Mouse (Mus musculus) CH12F3 (cell line): ENCODE measurements around the gene Tgm5.
"Not testable (repeated sequence)": the region's sequence is repeated elsewhere in the genome, so short reads cannot be mapped to it uniquely, and the experiment has no call there.

ENCODE experiments used
- in situ Hi-C: fragments of 300-500 bp; cut with MboI; formaldehyde crosslinking; loops from 2 replicates; pipeline ENCODE4 v1.14.3; 2020; ENCODE audit warnings: low sequenced_read_pairs

Tgm5 gene

GRCm38 (mm10) chr2:121085480-121086185, at the start of gene Tgm5:
TSS of gene Tgm5 (minus strand) at chr2:121085841.
- in situ Hi-C loops, result no loop called here

GRCm38 (mm10) chr2:121132822-121133221, 47.2 kb upstream of the Tgm5 start:
- in situ Hi-C loops, result no loop called here

GRCm38 (mm10) chr2:121128865-121129620, 43.4 kb upstream of the Tgm5 start:
- in situ Hi-C loops, result no loop called here

GRCm38 (mm10) chr2:121127536-121127935, 41.9 kb upstream of the Tgm5 start:
- in situ Hi-C loops, result no loop called here

- in situ Hi-C loops, result not testable (repeated sequence)
These were observed 40.7 kb upstream of the Tgm5 start for GRCm38 (mm10) chr2:121126302-121126701.

- in situ Hi-C loops, result no loop called here
These were observed 33.6 kb upstream of the Tgm5 start for GRCm38 (mm10) chr2:121119260-121119659.

GRCm38 (mm10) chr2:121115418-121115817, 29.8 kb upstream of the Tgm5 start:
- in situ Hi-C loops, result no loop called here

- in situ Hi-C loops, result no loop called here
These were observed 24.1 kb upstream of the Tgm5 start, which contains the start of gene Tgm7 for GRCm38 (mm10) chr2:121109695-121110094. TSS of gene Tgm7 (minus strand) at chr2:121109795.

- in situ Hi-C loops, result no loop called here
These were observed 20.3 kb upstream of the Tgm5 start for GRCm38 (mm10) chr2:121105940-121106339.

GRCm38 (mm10) chr2:121102051-121102450, 16.4 kb upstream of the Tgm5 start:
- in situ Hi-C loops, result no loop called here

GRCm38 (mm10) chr2:121089751-121090150, 4.1 kb upstream of the Tgm5 start:
- in situ Hi-C loops, result no loop called here

GRCm38 (mm10) chr2:121088507-121088906, 2.9 kb upstream of the Tgm5 start:
- in situ Hi-C loops, result no loop called here

GRCm38 (mm10) chr2:121082626-121083025, 3.0 kb downstream of the Tgm5 start:
- in situ Hi-C loops, result no loop called here

GRCm38 (mm10) chr2:121074747-121075146, 10.9 kb downstream of the Tgm5 start:
- in situ Hi-C loops, result no loop called here

- in situ Hi-C loops, result no loop called here
These were observed 13.8 kb downstream of the Tgm5 start for GRCm38 (mm10) chr2:121071871-121072270.

- in situ Hi-C loops, result no loop called here
These were observed 16.1 kb downstream of the Tgm5 start for GRCm38 (mm10) chr2:121069506-121069905.

GRCm38 (mm10) chr2:121067116-121067515, 18.5 kb downstream of the Tgm5 start:
- in situ Hi-C loops, result no loop called here

- in situ Hi-C loops, result no loop called here
These were observed 24.3 kb downstream of the Tgm5 start for GRCm38 (mm10) chr2:121061315-121061714.

- in situ Hi-C loops, result no loop called here
These were observed 27.6 kb downstream of the Tgm5 start for GRCm38 (mm10) chr2:121057997-121058396.

GRCm38 (mm10) chr2:121055915-121056314, 29.7 kb downstream of the Tgm5 start:
- in situ Hi-C loops, result no loop called here

GRCm38 (mm10) chr2:121054060-121054459, 31.6 kb downstream of the Tgm5 start:
- in situ Hi-C loops, result no loop called here

GRCm38 (mm10) chr2:121052176-121052575, 33.5 kb downstream of the Tgm5 start:
- in situ Hi-C loops, result no loop called here
